Mouse (Mus musculus): Measurements from ENCODE around the gene Slc25a53. TPM values are rescaled to one million over a fixed set of nuclear protein-coding genes. Genes with fewer than 3 reads are reported as not detected.
"Not testable (repeated sequence)": the region's sequence is repeated elsewhere in the genome, so short reads cannot be mapped to it uniquely, and the experiment has no call there.

Gene Slc25a53
- total RNA-seq, 2 experiments from 2014 or later: 6.6 to 7.9 TPM

DNA sequence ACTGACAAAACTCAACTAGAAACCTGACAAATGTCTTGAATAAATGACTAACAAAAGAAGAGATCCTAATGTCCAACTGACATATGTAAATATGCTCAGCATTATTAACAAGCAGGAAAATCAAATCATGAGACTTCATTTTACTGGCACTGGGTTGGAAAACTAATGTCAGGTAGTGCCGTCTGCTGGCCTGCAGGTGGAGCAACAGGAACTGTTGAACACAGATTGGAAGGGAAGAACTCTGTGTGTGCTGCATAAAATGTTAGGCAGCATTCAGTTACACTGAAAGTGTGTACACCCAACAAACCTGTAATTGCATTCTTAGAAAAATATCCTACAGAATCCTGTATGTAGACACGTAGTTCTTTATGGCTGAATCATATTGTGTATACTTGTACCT is 78.4 kb downstream of the Slc25a53 start:
- peak; percentile 25 for DNase-seq

GRCm38 (mm10) chrX:136958300-136958699 is 79.8 kb downstream of the Slc25a53 start:
- DNase-seq: not testable (repeated sequence)

- peak; percentile 53 for DNase-seq
Measured at GRCm38 (mm10) chrX:136957583-136958279, 80.4 kb downstream of the Slc25a53 start.

GRCm38 (mm10) chrX:136937985-136938384 is 100.1 kb downstream of the Slc25a53 start:
- no peak for DNase-seq

Other genes with a start within 250 kb of the Slc25a53 start
- 1 to 10 TPM; 2.0 to 4.8 TPM for gene Plp1, start 215.6 kb downstream of the Slc25a53 start, total RNA-seq (2021)
- gene Rab9b, start 169.5 kb downstream of the Slc25a53 start, total RNA-seq (2021): under 1 TPM; 0.09 to 0.31 TPM
- not detected for gene H2bfm, start 111.0 kb downstream of the Slc25a53 start, total RNA-seq (2021)
- 1 to 10 TPM; 5.3 to 9.7 TPM for gene Tmsb15b2, start 62.8 kb downstream of the Slc25a53 start, total RNA-seq (2021)
- under 1 TPM in 1 of 2 experiments, not detected in 1; 0.36 TPM for gene Tmsb15l, start 61.4 kb downstream of the Slc25a53 start, total RNA-seq (2021)
- 1 to 10 TPM; 1.2 to 3.3 TPM for gene Tmsb15b1, start 61.4 kb downstream of the Slc25a53 start, total RNA-seq (2021)
- under 1 TPM; 0.17 to 0.25 TPM for gene Zcchc18, start 45.1 kb downstream of the Slc25a53 start, total RNA-seq (2021)
- gene Fam199x, start 11.3 kb upstream of the Slc25a53 start, total RNA-seq (2021): 1 to 10 TPM; 5.1 to 6.3 TPM
- not detected for gene Esx1, start 83.8 kb upstream of the Slc25a53 start, total RNA-seq (2021)